Mouse (Mus musculus) embryonic fibroblast, embryonic 13.5 days (primary cell): ENCODE measurements around the gene Cdk14.
"Not testable (repeated sequence)": the region's sequence is repeated elsewhere in the genome, so short reads cannot be mapped to it uniquely, and the experiment has no call there.

ENCODE experiments used
- CTCF ChIP-seq: IDR thresholded peaks from 2 replicates; pipeline ENCODE4 v1.5.1; 2011; ENCODE audit warnings: mild to moderate bottlenecking, control low read depth, low read length, moderate library complexity, borderline replicate concordance; ENCODE audit not compliant: insufficient read depth
- POLR2A ChIP-seq: IDR thresholded peaks from 2 replicates; pipeline ENCODE4 v1.6.1; 2011; ENCODE audit warnings: low read depth, mild to moderate bottlenecking, control low read depth, low read length, moderate library complexity

GRCm38 (mm10) chr5:5234935-5235334 lies 185.2 kb downstream of the Cdk14 start:
- TF ChIP-seq CTCF, POLR2A: not testable (repeated sequence)
